Mouse (Mus musculus) C2C12 (cell line): ENCODE data around the gene Trpv2.

Source experiments
- CEBPB ChIP-seq: IDR thresholded peaks from one replicate; pipeline ENCODE4 v1.6.1; 2011; ENCODE audit warnings: low read depth, mild to moderate bottlenecking, control low read depth, moderate library complexity
- CTCF ChIP-seq: IDR thresholded peaks from one replicate; pipeline ENCODE4 v1.5.1; 2011; ENCODE audit not compliant: control insufficient read depth, insufficient read depth, insufficient read length
- MAX ChIP-seq: IDR thresholded peaks from one replicate; pipeline ENCODE4 v1.6.1; 2011; ENCODE audit warnings: mild to moderate bottlenecking, control low read depth
- MYOD1 ChIP-seq: IDR thresholded peaks from one replicate; pipeline ENCODE4 v1.6.1; 2011; ENCODE audit warnings: low read depth; ENCODE audit not compliant: control insufficient read depth, insufficient read length
- MYOG ChIP-seq: IDR thresholded peaks from one replicate; pipeline ENCODE4 v1.6.1; 2011; ENCODE audit not compliant: control insufficient read depth, insufficient read length; ENCODE audit errors: extremely low read depth
- USF1 ChIP-seq: IDR thresholded peaks from one replicate; pipeline ENCODE4 v1.6.1; 2011; ENCODE audit warnings: low read depth, mild to moderate bottlenecking, control low read depth, moderate library complexity

- TF ChIP-seq CTCF (no peak), CEBPB (no peak), MYOD1 (no peak), MAX (no peak), MYOG (no peak), USF1 (no peak)
Measured at GRCm38 (mm10) chr11:62646495-62646843, 72.2 kb downstream of the Trpv2 start.
